Mouse (Mus musculus): ENCODE measurements around the gene Mybpc1. TPM values are rescaled to one million over a fixed set of nuclear protein-coding genes. Genes with fewer than 3 reads are reported as not detected.

Gene Mybpc1
- total and polyA plus RNA-seq, 2 experiments from 2014 or later = 1.4 to 1.7 TPM

DNA sequence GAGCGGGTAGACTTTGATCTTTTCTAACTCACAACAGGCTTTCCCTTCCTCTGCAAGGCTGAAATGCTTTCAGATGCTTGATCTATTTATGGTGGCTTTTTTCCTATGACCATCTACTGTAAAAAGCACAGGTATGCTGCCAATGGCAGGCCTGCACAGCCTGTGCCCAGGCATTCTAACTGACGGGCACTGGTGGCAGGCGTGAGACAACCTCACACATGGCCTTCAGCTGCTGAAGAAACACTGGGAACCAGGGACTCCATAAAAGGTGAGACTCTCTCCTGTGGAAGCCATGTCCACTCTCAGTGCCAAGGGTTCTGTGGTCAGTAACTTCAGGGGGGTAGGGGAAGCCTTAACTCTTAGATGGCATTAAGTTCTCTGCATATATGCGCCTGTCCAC is 12.6 kb downstream of the Mybpc1 start:
- Histone ChIP-seq H3K4me2 (ENCODE audit: low read depth) (no peak overlapping the region), H3K4me3 (ENCODE audit: low read depth, low read length) (no peak overlapping the region), H3K27ac (ENCODE audit: low read depth, low read length) (no peak overlapping the region), H3K9me3 (ENCODE audit: low read length) (no peaks in the 10 kb centered on the region), H3K36me3 (ENCODE audit: insufficient read depth) (no peaks in the 10 kb centered on the region), H3K27me3 (ENCODE audit: insufficient read depth, low read length) (no peaks in the 10 kb centered on the region), H3K9ac (no peak overlapping the region), H3K4me1 (ENCODE audit: insufficient read depth) (no peaks in the 10 kb centered on the region)
- 95% methylated on average over 4 of the region's 4 CpGs for WGBS
- ATAC-seq (no peak), DNase-seq (no peak)
- TF ChIP-seq CTCF (IDR thresholded peaks at IDR 0.05; ENCODE audit: low read depth) = no peak

DNA sequence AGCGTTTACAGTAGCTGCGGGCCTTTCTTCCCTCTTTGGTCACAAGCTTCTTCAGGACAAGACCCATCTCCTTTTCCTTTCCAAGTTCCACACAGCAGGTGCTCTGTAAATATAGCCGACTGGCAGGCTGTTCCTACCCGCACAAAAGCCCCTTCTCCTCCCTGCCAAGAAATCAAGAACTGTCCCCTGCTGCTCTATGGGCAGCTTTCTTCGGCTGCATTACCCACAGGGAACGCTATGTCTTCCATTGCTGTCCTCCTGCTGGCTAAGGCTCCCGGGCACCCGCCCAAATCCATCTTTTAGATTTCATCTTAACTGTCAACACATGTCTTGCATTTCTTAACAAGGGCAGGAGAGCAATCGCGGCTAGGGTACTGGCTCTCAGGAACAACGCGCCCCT is 13.9 kb downstream of the Mybpc1 start:
- H3K4me2 ChIP-seq (ENCODE audit: low read depth) = no peak overlapping the region
- WGBS = 39% methylated on average over 12 of the region's 12 CpGs
- DNase-seq (peak; percentile 45), ATAC-seq (peak; percentile 95)
- no peaks in the 10 kb centered on the region for H3K9me3 ChIP-seq (ENCODE audit: low read length)
- H3K27ac ChIP-seq (ENCODE audit: low read depth, low read length) = no peak overlapping the region
- H3K27me3 ChIP-seq (ENCODE audit: insufficient read depth, low read length) = no peaks in the 10 kb centered on the region
- no peak overlapping the region for H3K9ac ChIP-seq
- TF ChIP-seq CTCF (IDR thresholded peaks at IDR 0.05; ENCODE audit: low read depth) = no peak
- H3K4me3 ChIP-seq (ENCODE audit: low read depth, low read length) = no peak overlapping the region
- no peaks in the 10 kb centered on the region for H3K36me3 ChIP-seq (ENCODE audit: insufficient read depth)
- no peaks in the 10 kb centered on the region for H3K4me1 ChIP-seq (ENCODE audit: insufficient read depth)

DNA sequence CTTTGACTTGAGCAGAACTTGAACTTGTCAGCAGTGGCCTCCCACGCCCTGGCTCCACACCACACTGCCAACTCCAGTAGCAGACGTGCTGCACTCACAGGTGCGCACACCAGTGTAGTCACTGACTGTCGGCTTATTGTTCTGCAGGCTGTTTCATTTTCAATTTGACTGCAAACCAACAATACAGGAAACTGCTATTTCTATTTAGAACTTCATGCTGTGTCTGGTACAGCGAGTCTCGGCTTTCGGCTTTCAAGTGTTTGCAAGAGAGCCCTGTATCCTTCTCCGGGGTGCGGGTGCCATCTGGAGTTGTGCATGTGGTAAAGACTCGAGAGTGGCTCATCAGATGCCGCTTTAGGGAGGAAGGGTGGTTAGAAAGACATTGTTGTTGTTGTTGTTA is 20.5 kb downstream of the Mybpc1 start:
- H3K4me1 ChIP-seq (ENCODE audit: insufficient read depth) = no peaks in the 10 kb centered on the region
- no peak overlapping the region for H3K27ac ChIP-seq (ENCODE audit: low read depth, low read length)
- no peaks in the 10 kb centered on the region for H3K27me3 ChIP-seq (ENCODE audit: insufficient read depth, low read length)
- peak; percentile 73 for ATAC-seq
- H3K9ac ChIP-seq = no peak overlapping the region
- TF ChIP-seq CTCF (IDR thresholded peaks at IDR 0.05; ENCODE audit: low read depth) = no peak
- H3K9me3 ChIP-seq (ENCODE audit: low read length) = no peaks in the 10 kb centered on the region
- H3K4me2 ChIP-seq (ENCODE audit: low read depth) = no peak overlapping the region
- H3K36me3 ChIP-seq (ENCODE audit: insufficient read depth) = no peaks in the 10 kb centered on the region
- 74% methylated on average over 11 of the region's 11 CpGs for WGBS
- peak; percentile 32 for DNase-seq
- no peak overlapping the region for H3K4me3 ChIP-seq (ENCODE audit: low read depth, low read length)

DNA sequence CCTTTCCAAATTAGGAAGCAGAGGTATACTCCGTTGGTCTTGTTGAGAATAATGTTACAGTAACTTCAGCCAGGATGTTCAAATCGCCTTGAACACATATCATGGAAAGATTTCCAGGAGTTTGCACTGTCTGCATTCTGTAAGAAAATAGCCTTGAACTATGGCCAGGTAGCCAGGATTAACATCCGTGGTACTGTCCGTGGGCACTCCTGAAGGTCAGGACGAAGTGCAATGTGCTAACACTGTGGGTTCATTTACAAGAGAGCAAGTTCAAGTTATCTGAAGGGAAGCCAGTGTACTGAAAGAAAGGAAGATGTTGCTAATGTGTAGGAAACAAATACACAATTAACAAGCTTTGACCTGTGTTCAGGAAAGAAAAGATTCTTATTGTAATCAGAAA is 24.2 kb downstream of the Mybpc1 start:
- Histone ChIP-seq H3K27ac (ENCODE audit: low read depth, low read length) (no peak overlapping the region), H3K27me3 (ENCODE audit: insufficient read depth, low read length) (no peaks in the 10 kb centered on the region), H3K4me3 (ENCODE audit: low read depth, low read length) (no peak overlapping the region), H3K9ac (no peak overlapping the region), H3K4me2 (ENCODE audit: low read depth) (no peak overlapping the region), H3K36me3 (ENCODE audit: insufficient read depth) (no peaks in the 10 kb centered on the region), H3K4me1 (ENCODE audit: insufficient read depth) (no peaks in the 10 kb centered on the region), H3K9me3 (ENCODE audit: low read length) (no peaks in the 10 kb centered on the region)
- no peak for DNase-seq
- WGBS = 91% methylated on average over 5 of the region's 5 CpGs
- no peak for TF ChIP-seq CTCF (IDR thresholded peaks at IDR 0.05; ENCODE audit: low read depth)
- ATAC-seq = no peak

DNA sequence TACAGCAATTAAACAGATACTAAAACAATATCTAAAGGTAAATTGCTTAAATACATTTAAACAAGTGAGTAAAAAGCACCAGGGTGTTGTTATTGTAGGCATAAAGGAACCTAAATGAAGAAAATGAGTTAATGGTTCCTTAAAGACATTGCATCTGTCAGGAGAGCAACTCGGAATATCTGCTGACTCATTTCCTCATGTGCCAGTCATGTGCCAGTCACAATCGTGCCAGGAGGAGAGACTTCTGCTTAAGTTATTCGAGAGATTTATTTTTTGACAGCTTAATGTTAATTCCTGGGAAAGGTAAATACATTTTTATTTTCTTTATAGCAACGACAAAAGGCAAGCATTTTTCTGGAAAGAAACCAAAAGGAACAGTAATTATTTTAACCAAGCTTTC is 26.3 kb downstream of the Mybpc1 start:
- 53% methylated on average over 4 of the region's 4 CpGs for WGBS
- no peak for ATAC-seq
- no peak overlapping the region for H3K4me2 ChIP-seq (ENCODE audit: low read depth)

DNA sequence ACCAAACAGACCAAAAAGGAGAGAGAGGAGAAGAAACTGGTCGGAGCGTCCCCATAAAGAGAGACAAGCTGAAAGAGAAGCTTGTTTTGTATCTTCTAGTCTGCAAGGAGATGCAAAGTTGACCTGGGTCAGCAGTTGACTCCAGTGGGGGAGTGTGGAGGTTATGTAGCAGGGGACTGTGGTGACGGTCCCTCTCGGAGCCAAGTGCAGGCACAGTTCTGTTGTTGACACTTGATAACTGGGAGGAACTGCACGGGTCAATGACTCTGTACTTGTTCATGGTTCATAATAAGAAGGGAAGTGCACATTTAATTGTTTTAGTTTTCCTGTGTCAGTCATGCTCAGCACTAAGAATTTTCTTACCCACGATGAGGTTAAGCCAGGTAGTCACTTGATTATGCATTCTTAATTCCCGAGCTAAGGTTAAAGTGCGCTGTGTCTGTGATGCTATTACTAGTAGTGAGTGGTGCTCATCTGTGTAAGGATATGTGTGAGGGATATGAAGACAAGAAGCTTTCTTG is 30.8 kb downstream of the Mybpc1 start:
- no peaks in the 10 kb centered on the region for H3K4me1 ChIP-seq (ENCODE audit: insufficient read depth)
- no peaks in the 10 kb centered on the region for H3K9me3 ChIP-seq (ENCODE audit: low read length)
- WGBS = 82% methylated on average over 8 of the region's 8 CpGs
- H3K27ac ChIP-seq (ENCODE audit: low read depth, low read length) = no peak overlapping the region
- ATAC-seq (no peak), DNase-seq (no peak)
- no peaks in the 10 kb centered on the region for H3K36me3 ChIP-seq (ENCODE audit: insufficient read depth)
- H3K27me3 ChIP-seq (ENCODE audit: insufficient read depth, low read length) = no peaks in the 10 kb centered on the region
- no peak for TF ChIP-seq CTCF (IDR thresholded peaks at IDR 0.05; ENCODE audit: low read depth)
- no peak overlapping the region for H3K4me3 ChIP-seq (ENCODE audit: low read depth, low read length)
- H3K9ac ChIP-seq = no peak overlapping the region
- no peak overlapping the region for H3K4me2 ChIP-seq (ENCODE audit: low read depth)

More for the DNA sequence above, 26.3 kb downstream of the Mybpc1 start:
- no peaks in the 10 kb centered on the region for H3K27me3 ChIP-seq (ENCODE audit: insufficient read depth, low read length)
- no peak overlapping the region for H3K9ac ChIP-seq
- no peak for TF ChIP-seq CTCF (IDR thresholded peaks at IDR 0.05; ENCODE audit: low read depth)
- H3K4me1 ChIP-seq (ENCODE audit: insufficient read depth) = no peaks in the 10 kb centered on the region
- no peaks in the 10 kb centered on the region for H3K36me3 ChIP-seq (ENCODE audit: insufficient read depth)
- no peak overlapping the region for H3K4me3 ChIP-seq (ENCODE audit: low read depth, low read length)
- H3K9me3 ChIP-seq (ENCODE audit: low read length) = no peaks in the 10 kb centered on the region
- no peak for DNase-seq
- no peak overlapping the region for H3K27ac ChIP-seq (ENCODE audit: low read depth, low read length)

DNA sequence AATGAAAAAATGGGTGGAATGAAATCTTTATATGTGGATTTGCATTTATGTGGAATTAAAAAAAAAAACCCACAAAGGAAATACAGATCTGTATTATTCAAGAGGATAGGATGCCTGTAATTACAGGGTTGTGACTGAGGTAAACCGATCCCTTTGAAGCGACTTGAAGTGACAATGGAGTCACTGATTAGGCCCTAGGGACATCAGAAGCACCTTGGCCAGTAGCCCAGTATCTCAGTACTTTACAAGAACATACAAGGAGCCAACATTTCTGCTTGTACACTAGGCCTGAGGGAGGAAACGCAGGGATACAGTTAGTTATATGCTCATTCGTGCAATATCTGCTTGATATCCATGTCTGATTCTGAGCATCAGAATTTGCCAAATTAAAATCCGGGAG is 32.8 kb downstream of the Mybpc1 start:
- Histone ChIP-seq H3K9me3 (ENCODE audit: low read length) (no peaks in the 10 kb centered on the region), H3K4me2 (ENCODE audit: low read depth) (no peak overlapping the region), H3K27me3 (ENCODE audit: insufficient read depth, low read length) (no peaks in the 10 kb centered on the region), H3K27ac (ENCODE audit: low read depth, low read length) (no peak overlapping the region), H3K4me1 (ENCODE audit: insufficient read depth) (no peaks in the 10 kb centered on the region), H3K4me3 (ENCODE audit: low read depth, low read length) (no peak overlapping the region), H3K36me3 (ENCODE audit: insufficient read depth) (no peaks in the 10 kb centered on the region), H3K9ac (no peak overlapping the region)
- DNase-seq = peak; percentile 13
- ATAC-seq = peak; percentile 51; the same call in 1 of the 2 replicates
- 51% methylated on average over 5 of the region's 5 CpGs for WGBS
- TF ChIP-seq CTCF (IDR thresholded peaks at IDR 0.05; ENCODE audit: low read depth) = no peak

Data from forebrain, postnatal 0 days (tissue).